9 mouse cellular contexts compared by ENCODE assay signal in genomic region chr14:32861149-32861581, GRCm38 (mm10). TPM values are rescaled to one million over a fixed set of nuclear protein-coding genes. Genes with fewer than 3 reads are reported as not detected.
DNase-seq lines count a peak whose midpoint lies in the region; ATAC-seq lines count a peak whose summit lies in the region.
"Had no signal": no experiment of that assay in that cellular context is flagged by ENCODE, and none has a peak within 500 bp of the region (broad histone marks: within the 10 kb centered on the region; RNA-seq: fewer than 3 reads in every experiment).

No protein-coding gene starts in this region.

- WGBS in liver, embryonic 11.5 days: 21% methylated on average over 6 of the region's 6 CpGs

- H3K4me1 ChIP-seq in liver, embryonic 11.5 days (replicated peaks; ENCODE audit: control insufficient read depth, insufficient read depth, low read length): peaks cover 12% of the 10 kb centered on the region

- intact Hi-C loops in heart, postnatal 10 days (cut with DNase I): no loop called here

- no peak overlapping the region for H3K9ac ChIP-seq in liver, embryonic 11.5 days (ENCODE audit: low read depth, low read length)

- peak; percentile 51 for DNase-seq in adrenal gland, postnatal 10 days
- DNase-seq in adrenal gland, adult 8-10 months: no peak
- DNase-seq in embryo, embryonic 9.5 days (ENCODE audit: extremely low spot score): peak; percentile 19
- peak; percentile 87 to 88 for DNase-seq in heart, postnatal 10 days
- DNase-seq in liver, embryonic 11.5 days (ENCODE audit: low spot score): no peak
- no peak for DNase-seq in urinary bladder, postnatal 10 days (ENCODE audit: low spot score)

- peak overlapping the region; percentile 32; the same call in 1 of the 2 replicates for H3K27ac ChIP-seq in liver, embryonic 11.5 days (ENCODE audit: low read depth, low read length)

- no peaks in the 10 kb centered on the region for H3K9me3 ChIP-seq in liver, embryonic 11.5 days (ENCODE audit: control insufficient read depth, low read length)

- no peak overlapping the region for H3K4me3 ChIP-seq in liver, embryonic 11.5 days (ENCODE audit: low read depth, low read length)

- H3K4me2 ChIP-seq in liver, embryonic 11.5 days: no peak overlapping the region

- peaks cover 17% of the 10 kb centered on the region for H3K27me3 ChIP-seq in liver, embryonic 11.5 days (replicated peaks; ENCODE audit: control insufficient read depth, insufficient read depth, low read length)

- peak; percentile 23; the same call in 1 of the 2 replicates for ATAC-seq in liver, embryonic 11.5 days (replicated peaks; ENCODE audit: low FRiP score)
- ATAC-seq in erythroblast, adult 5-6 weeks (replicated peaks; ENCODE audit: low FRiP score, poor library complexity, severe bottlenecking): no peak
- ATAC-seq in frontal cortex, adult (ENCODE audit: low TSS enrichment): no peak

- no peaks in the 10 kb centered on the region for H3K36me3 ChIP-seq in liver, embryonic 11.5 days (ENCODE audit: control insufficient read depth, insufficient read depth, low read length)

RNA-seq across cellular contexts. Expression of gene Vstm4, which starts 4.6 kb away (rescaled TPM):
- total RNA-seq in adrenal gland, postnatal 10 days (2021): 10 to 100 TPM; 23.5 to 24.7 TPM
- 10 to 100 TPM; 15.7 to 22.0 (median 18.1) TPM for total RNA-seq in adrenal gland, adult 8-10 months (2022)
- total RNA-seq in heart, postnatal 10 days (2021): 10 to 100 TPM; 19.5 to 24.2 TPM
- polyA plus RNA-seq in liver, embryonic 11.5 days (2014; fragmentation: Nextera tagmentation; extraction: Ambion mirVana): 4.8 and 5.5 TPM in 2 replicates
- not detected in 2 replicates for total RNA-seq in erythroblast, adult 5-6 weeks (2015; ENCODE audit: low replicate concordance)
- total RNA-seq in erythroblast, adult 5-6 weeks (2017; ENCODE audit: low replicate concordance): 0.09 and 0.56 TPM in 2 replicates

RNA-seq across cellular contexts. Expression of gene Fam170b, which starts 27.4 kb away (rescaled TPM):
- total RNA-seq in adrenal gland, postnatal 10 days (2021): not detected
- under 1 TPM; 0.13 to 0.28 (median 0.19) TPM for total RNA-seq in adrenal gland, adult 8-10 months (2022)
- not detected for total RNA-seq in heart, postnatal 10 days (2021)
- not detected in 2 replicates for polyA plus RNA-seq in liver, embryonic 11.5 days (2014; fragmentation: Nextera tagmentation; extraction: Ambion mirVana)
- total RNA-seq in erythroblast, adult 5-6 weeks (2015; ENCODE audit: low replicate concordance): not detected in 2 replicates
- not detected in 2 replicates for total RNA-seq in erythroblast, adult 5-6 weeks (2017; ENCODE audit: low replicate concordance)
- total RNA-seq: left cerebral cortex, postnatal 10 days had no signal

Comparison
In these comparisons a context has a peak if more than half of its experiments do, and no peak if none do; other contexts are left out.
1. DNase-seq: peak in adrenal gland, postnatal 10 days (single experiment), embryo, embryonic 9.5 days (single experiment) and heart, postnatal 10 days (2 of 2); none in adrenal gland, adult 8-10 months (single experiment), liver, embryonic 11.5 days (single experiment) and urinary bladder, postnatal 10 days (single experiment).
2. RNA of gene Vstm4, which starts 4.6 kb away (total RNA-seq): 23.5 to 24.7 TPM in adrenal gland, postnatal 10 days, 19.5 to 24.2 TPM in heart, postnatal 10 days and 15.7 to 22.0 TPM in adrenal gland, adult 8-10 months; 0.09 to 0.56 TPM in erythroblast, adult 5-6 weeks; every median in the first group is over 10 times any median in the second.